Mouse (Mus musculus): ENCODE data around the gene Acap2. TPM values are rescaled to one million over a fixed set of nuclear protein-coding genes. Genes with fewer than 3 reads are reported as not detected.

The Acap2 gene
- polyA plus RNA-seq, 1 experiment from 2014 or later, result 17.7 TPM

GRCm38 (mm10) chr16:31074324-31074908 lies 126.6 kb downstream of the Acap2 start:
- 75% methylated on average over 3 of the region's 3 CpGs for WGBS
- H3K27ac ChIP-seq, result no peak overlapping the region
- no peak overlapping the region for H3K4me2 ChIP-seq
- no peaks in the 10 kb centered on the region for H3K9me3 ChIP-seq (replicated peaks)
- ATAC-seq (replicated peaks; ENCODE audit: low FRiP score), result no peak
- peaks cover 19% of the 10 kb centered on the region for H3K4me1 ChIP-seq
- H3K9ac ChIP-seq, result no peak overlapping the region
- H3K4me3 ChIP-seq (replicated peaks), result no peak overlapping the region
- no peaks in the 10 kb centered on the region for H3K27me3 ChIP-seq
- H3K36me3 ChIP-seq, result peaks cover 9% of the 10 kb centered on the region; the same call in 1 of the 2 replicates

DNA sequence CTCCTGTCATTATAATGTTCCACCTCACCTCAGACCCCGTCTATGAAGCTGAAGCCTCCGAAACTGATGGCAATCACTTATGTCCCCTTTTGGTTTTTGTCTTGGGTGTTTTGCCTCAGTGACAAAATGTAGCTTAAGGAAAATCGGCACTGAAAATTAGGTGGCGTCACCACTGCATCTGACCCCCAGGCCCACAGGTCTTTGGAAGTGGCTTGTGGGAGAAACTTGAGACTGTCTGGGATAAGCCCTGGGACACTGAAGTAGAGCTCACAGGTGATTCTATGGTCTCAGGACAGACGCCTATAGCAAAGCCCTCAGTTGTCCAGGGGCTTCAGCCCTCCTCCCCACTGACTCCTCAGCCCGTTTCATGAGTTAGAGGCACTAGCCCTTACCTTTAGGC lies 129.3 kb downstream of the Acap2 start:
- Histone ChIP-seq H3K4me1 (peaks cover 42% of the 10 kb centered on the region), H3K9ac (no peak overlapping the region), H3K27me3 (no peaks in the 10 kb centered on the region), H3K36me3 (no peaks in the 10 kb centered on the region), H3K9me3 (replicated peaks) (no peaks in the 10 kb centered on the region), H3K4me2 (no peak overlapping the region), H3K27ac (no peak overlapping the region), H3K4me3 (replicated peaks) (no peak overlapping the region)
- no peak for ATAC-seq (replicated peaks; ENCODE audit: low FRiP score)
- WGBS, result 84% methylated on average over 6 of the region's 6 CpGs

GRCm38 (mm10) chr16:31070358-31071133 lies 130.5 kb downstream of the Acap2 start:
- Histone ChIP-seq H3K9me3 (replicated peaks) (no peaks in the 10 kb centered on the region), H3K4me3 (replicated peaks) (0 out of 2 replicates have a peak overlapping the region, but pooled peaks have one; percentile 12), H3K9ac (0 out of 2 replicates have a peak overlapping the region, but pooled peaks have one; percentile 14), H3K36me3 (no peaks in the 10 kb centered on the region), H3K4me2 (peak overlapping the region; percentile 50), H3K27me3 (no peaks in the 10 kb centered on the region), H3K4me1 (peaks cover 46% of the 10 kb centered on the region), H3K27ac (0 out of 2 replicates have a peak overlapping the region, but pooled peaks have one; percentile 34)
- peak; percentile 86 for ATAC-seq (replicated peaks; ENCODE audit: low FRiP score)
- 9% methylated on average over 21 of the region's 21 CpGs for WGBS

DNA sequence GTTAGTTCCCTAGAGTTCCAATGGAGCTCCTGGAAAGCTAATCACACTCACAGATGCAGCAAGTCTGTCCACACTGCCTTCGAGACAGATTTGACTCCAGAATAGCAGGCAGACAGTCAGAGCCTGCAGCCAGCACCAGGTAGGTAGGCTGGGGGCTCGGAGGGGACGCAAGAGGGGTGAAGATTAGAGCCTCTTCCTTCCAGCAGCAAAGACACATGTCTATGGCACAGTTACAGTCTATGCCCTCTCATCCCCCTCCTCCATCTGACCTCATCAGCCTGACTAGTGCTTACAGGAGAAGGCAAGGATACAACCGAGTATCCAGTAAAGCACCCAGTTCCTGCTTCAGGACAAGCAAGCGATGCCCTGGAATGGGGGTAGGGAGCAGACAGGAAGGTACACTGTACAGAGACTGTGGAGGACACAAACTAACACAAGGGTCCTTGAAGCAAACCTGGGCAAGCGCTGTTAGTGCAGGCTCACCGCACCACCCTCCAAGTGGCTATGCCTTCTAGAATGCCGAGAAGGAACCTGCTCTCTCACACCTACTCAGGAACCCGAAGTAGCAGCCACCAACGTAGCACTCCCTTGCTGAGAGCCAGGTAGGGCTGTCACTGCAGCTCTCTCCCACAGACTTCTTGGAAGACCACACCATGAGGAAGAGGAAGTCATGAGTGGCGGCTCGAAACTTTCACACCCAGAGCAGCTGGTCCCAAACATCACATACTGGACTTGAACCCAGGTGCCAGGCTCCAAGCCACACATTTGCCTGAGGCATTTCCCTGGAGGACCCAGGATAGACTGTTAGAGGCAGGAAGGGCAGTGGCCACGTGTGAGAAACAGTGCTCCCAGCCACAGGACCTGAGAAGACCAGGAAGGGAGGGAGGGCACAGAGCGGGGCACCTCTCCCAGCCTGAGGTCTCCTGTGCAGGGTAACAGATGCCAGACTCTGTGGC lies 131.6 kb downstream of the Acap2 start:
- ATAC-seq (replicated peaks; ENCODE audit: low FRiP score), result no peak
- peaks cover 46% of the 10 kb centered on the region for H3K4me1 ChIP-seq
- WGBS, result 74% methylated on average over 14 of the region's 14 CpGs
- no peak overlapping the region for H3K27ac ChIP-seq
- no peaks in the 10 kb centered on the region for H3K9me3 ChIP-seq (replicated peaks)
- H3K4me2 ChIP-seq, result no peak overlapping the region
- no peaks in the 10 kb centered on the region for H3K27me3 ChIP-seq
- no peak overlapping the region for H3K9ac ChIP-seq
- no peaks in the 10 kb centered on the region for H3K36me3 ChIP-seq
- H3K4me3 ChIP-seq (replicated peaks), result no peak overlapping the region

GRCm38 (mm10) chr16:31068280-31068679 lies 132.8 kb downstream of the Acap2 start:
- no peak overlapping the region for H3K27ac ChIP-seq
- H3K36me3 ChIP-seq, result no peaks in the 10 kb centered on the region
- no peak overlapping the region for H3K4me2 ChIP-seq
- peak; percentile 43; the same call in 1 of the 2 replicates for ATAC-seq (replicated peaks; ENCODE audit: low FRiP score)
- H3K9me3 ChIP-seq (replicated peaks), result no peaks in the 10 kb centered on the region
- no peak overlapping the region for H3K9ac ChIP-seq
- H3K4me1 ChIP-seq, result peaks cover 46% of the 10 kb centered on the region
- H3K4me3 ChIP-seq (replicated peaks), result no peak overlapping the region
- H3K27me3 ChIP-seq, result no peaks in the 10 kb centered on the region
- 31% methylated on average over 6 of the region's 7 CpGs for WGBS

- peaks cover 46% of the 10 kb centered on the region for H3K4me1 ChIP-seq
- H3K4me2 ChIP-seq, result no peak overlapping the region
- WGBS, result 57% methylated on average over 15 of the region's 15 CpGs
- H3K9ac ChIP-seq, result no peak overlapping the region
- H3K4me3 ChIP-seq (replicated peaks), result no peak overlapping the region
- peak overlapping the region; percentile 79 for H3K27ac ChIP-seq
- H3K36me3 ChIP-seq, result no peaks in the 10 kb centered on the region
- no peak for ATAC-seq (replicated peaks; ENCODE audit: low FRiP score)
- no peaks in the 10 kb centered on the region for H3K9me3 ChIP-seq (replicated peaks)
- H3K27me3 ChIP-seq, result no peaks in the 10 kb centered on the region
Observed at GRCm38 (mm10) chr16:31066344-31067098, 134.5 kb downstream of the Acap2 start.

DNA sequence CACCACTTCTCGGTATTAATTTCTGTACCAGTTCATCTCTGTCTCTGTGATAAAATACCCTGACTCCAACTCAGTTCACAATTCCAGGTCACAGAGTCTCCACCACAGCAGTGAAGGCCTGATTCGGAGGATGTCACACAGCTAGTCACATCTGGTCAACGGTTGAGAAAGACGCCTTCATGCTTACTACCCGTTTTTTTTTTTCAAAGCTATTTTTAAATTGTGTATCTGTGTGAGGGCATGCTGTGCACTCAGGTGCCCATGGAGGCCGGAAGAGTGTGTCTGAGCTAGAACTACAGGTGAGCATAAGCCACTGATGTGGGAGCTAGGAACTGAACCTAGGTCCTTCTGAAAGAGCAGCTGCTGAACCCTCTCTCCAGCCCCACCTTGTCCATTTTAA lies 136.3 kb downstream of the Acap2 start:
- no peak overlapping the region for H3K9ac ChIP-seq
- no peak for ATAC-seq (replicated peaks; ENCODE audit: low FRiP score)
- WGBS, result 90% methylated on average over 6 of the region's 6 CpGs

GRCm38 (mm10) chr16:31062918-31063317 lies 138.1 kb downstream of the Acap2 start:
- peaks cover 28% of the 10 kb centered on the region for H3K4me1 ChIP-seq
- H3K9ac ChIP-seq, result no peak overlapping the region
- no peak overlapping the region for H3K4me2 ChIP-seq
- no peaks in the 10 kb centered on the region for H3K36me3 ChIP-seq
- 70% methylated on average over 3 of the region's 3 CpGs for WGBS
- no peaks in the 10 kb centered on the region for H3K9me3 ChIP-seq (replicated peaks)
- H3K27me3 ChIP-seq, result no peaks in the 10 kb centered on the region
- H3K4me3 ChIP-seq (replicated peaks), result no peak overlapping the region
- no peak for ATAC-seq (replicated peaks; ENCODE audit: low FRiP score)
- no peak overlapping the region for H3K27ac ChIP-seq

More for the DNA sequence above, 136.3 kb downstream of the Acap2 start:
- Histone ChIP-seq H3K27ac (no peak overlapping the region), H3K4me2 (no peak overlapping the region), H3K27me3 (no peaks in the 10 kb centered on the region), H3K4me3 (replicated peaks) (no peak overlapping the region), H3K36me3 (no peaks in the 10 kb centered on the region), H3K9me3 (replicated peaks) (no peaks in the 10 kb centered on the region), H3K4me1 (peaks cover 36% of the 10 kb centered on the region)

DNA sequence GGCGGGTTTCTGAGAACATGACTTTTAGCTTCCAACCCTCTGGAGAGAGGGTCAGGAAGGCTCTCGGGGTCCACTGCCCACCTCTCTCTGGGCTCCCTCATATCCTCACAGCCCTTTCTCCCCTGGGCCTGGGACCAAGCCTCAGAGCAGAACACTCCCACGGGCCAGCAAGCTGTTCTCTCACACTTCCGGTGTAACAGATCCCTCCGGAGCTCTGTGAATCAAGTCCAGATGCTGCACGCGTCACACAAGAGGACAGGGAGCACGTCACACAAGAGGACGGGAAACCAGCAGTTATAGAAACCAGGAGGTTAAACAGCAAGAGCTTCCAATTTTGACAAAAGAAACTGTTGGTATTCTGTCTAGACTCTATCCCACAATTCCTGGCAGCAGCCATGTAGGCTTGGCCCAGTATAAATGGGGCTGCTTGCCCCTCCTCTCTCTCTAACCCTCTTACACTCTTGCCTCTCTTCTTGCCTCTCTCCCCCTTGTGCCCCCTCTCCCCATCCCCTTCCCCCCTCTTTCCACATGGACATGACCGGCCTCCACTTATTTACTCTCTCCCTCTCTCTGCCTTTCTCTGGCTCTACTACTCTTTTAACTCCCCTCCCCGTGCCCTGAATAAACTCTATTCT lies 139.7 kb downstream of the Acap2 start:
- Histone ChIP-seq H3K27ac (0 out of 2 replicates have a peak overlapping the region, but pooled peaks have one; percentile 32), H3K4me2 (peak overlapping the region; percentile 7; the same call in 1 of the 2 replicates), H3K9ac (no peak overlapping the region), H3K4me1 (peaks cover 18% of the 10 kb centered on the region), H3K27me3 (no peaks in the 10 kb centered on the region), H3K36me3 (no peaks in the 10 kb centered on the region), H3K4me3 (replicated peaks) (no peak overlapping the region), H3K9me3 (replicated peaks) (no peaks in the 10 kb centered on the region)
- 42% methylated on average over 11 of the region's 11 CpGs for WGBS
- no peak for ATAC-seq (replicated peaks; ENCODE audit: low FRiP score)

GRCm38 (mm10) chr16:31060714-31061113 lies 140.3 kb downstream of the Acap2 start:
- H3K9me3 ChIP-seq (replicated peaks), result no peaks in the 10 kb centered on the region
- no peak overlapping the region for H3K27ac ChIP-seq
- ATAC-seq (replicated peaks; ENCODE audit: low FRiP score), result no peak
- H3K4me2 ChIP-seq, result no peak overlapping the region
- no peaks in the 10 kb centered on the region for H3K27me3 ChIP-seq
- H3K4me1 ChIP-seq, result peaks cover 16% of the 10 kb centered on the region
- H3K4me3 ChIP-seq (replicated peaks), result no peak overlapping the region
- H3K36me3 ChIP-seq, result no peaks in the 10 kb centered on the region
- 94% methylated on average over 13 of the region's 13 CpGs for WGBS
- H3K9ac ChIP-seq, result no peak overlapping the region

DNA sequence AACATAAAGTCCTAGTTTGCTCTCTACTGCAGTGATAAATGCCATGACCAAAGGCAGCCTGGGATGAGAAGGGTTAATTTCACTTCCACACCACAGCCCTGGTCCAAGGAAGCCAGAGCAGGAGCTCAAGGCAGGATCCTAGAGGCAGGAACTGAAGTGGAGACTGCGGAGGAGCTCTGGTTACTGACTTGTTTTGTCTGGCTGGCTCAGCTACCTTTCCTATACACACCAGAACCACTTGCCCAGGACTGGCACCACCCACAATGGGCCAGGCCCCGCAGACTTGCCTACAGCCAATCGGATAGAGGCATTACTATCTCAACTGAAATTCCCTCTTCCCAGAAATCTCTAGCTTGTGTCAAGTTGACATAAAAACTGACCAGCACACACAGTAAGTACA lies 140.8 kb downstream of the Acap2 start:
- no peak overlapping the region for H3K4me2 ChIP-seq
- H3K4me3 ChIP-seq (replicated peaks), result no peak overlapping the region
- H3K27me3 ChIP-seq, result no peaks in the 10 kb centered on the region
- H3K9ac ChIP-seq, result no peak overlapping the region
- H3K4me1 ChIP-seq, result peaks cover 16% of the 10 kb centered on the region
- H3K9me3 ChIP-seq (replicated peaks), result no peaks in the 10 kb centered on the region
- no peaks in the 10 kb centered on the region for H3K36me3 ChIP-seq
- no peak overlapping the region for H3K27ac ChIP-seq
- 95% methylated on average over 3 of the region's 3 CpGs for WGBS
- no peak for ATAC-seq (replicated peaks; ENCODE audit: low FRiP score)
